Mouse (Mus musculus) large intestine, adult 2 months (tissue): ENCODE measurements around the gene Rps4x. TPM values are rescaled to one million over a fixed set of nuclear protein-coding genes. Genes with fewer than 3 reads are reported as not detected.

Experiments
- polyA plus RNA-seq: library from polyadenylated mRNA; depleted of rRNA; stranded (reverse); fragments of >200 nt; gene quantifications from 2 replicates; pipeline ENCODE4 v1.2.3, GENCODE M21; 2012; rRNA removed

Gene Rps4x
- polyA plus RNA-seq, 1 experiment, result 685 TPM

Other genes starting within 250 kb of the Rps4x start
- gene Rtl5, start 118.1 kb downstream of the Rps4x start, polyA plus RNA-seq, result 1.3 and 1.6 TPM in 2 replicates
- 2.4 and 5.1 TPM in 2 replicates for gene Pin4, start 69.9 kb downstream of the Rps4x start, polyA plus RNA-seq
- gene Ercc6l, start 32.3 kb downstream of the Rps4x start, polyA plus RNA-seq, result 1.2 and 1.5 TPM in 2 replicates
- 0.23 and 0.37 TPM in 2 replicates for gene Cited1, start 62.8 kb upstream of the Rps4x start, polyA plus RNA-seq